Mouse (Mus musculus): ENCODE measurements at regions not wholly inside any gene's neighbourhood (a gene's known extent, or its start where the extent isn't known, plus 50 kb on each side); places are given as distances from the start of the nearest gene placed in this dataset.

- DNase-seq (ENCODE audit: low spot score), result no peak
Measured at GRCm38 (mm10) chr1:187413881-187414280, 194.7 kb upstream of the Esrrg start.

GRCm38 (mm10) chr1:187418186-187419140, 190.1 kb upstream of the Esrrg start:
- no peak for DNase-seq (ENCODE audit: low spot score)

- DNase-seq (ENCODE audit: low spot score), result no peak
Measured at GRCm38 (mm10) chr1:187428536-187429215, 179.9 kb upstream of the Esrrg start.

DNA sequence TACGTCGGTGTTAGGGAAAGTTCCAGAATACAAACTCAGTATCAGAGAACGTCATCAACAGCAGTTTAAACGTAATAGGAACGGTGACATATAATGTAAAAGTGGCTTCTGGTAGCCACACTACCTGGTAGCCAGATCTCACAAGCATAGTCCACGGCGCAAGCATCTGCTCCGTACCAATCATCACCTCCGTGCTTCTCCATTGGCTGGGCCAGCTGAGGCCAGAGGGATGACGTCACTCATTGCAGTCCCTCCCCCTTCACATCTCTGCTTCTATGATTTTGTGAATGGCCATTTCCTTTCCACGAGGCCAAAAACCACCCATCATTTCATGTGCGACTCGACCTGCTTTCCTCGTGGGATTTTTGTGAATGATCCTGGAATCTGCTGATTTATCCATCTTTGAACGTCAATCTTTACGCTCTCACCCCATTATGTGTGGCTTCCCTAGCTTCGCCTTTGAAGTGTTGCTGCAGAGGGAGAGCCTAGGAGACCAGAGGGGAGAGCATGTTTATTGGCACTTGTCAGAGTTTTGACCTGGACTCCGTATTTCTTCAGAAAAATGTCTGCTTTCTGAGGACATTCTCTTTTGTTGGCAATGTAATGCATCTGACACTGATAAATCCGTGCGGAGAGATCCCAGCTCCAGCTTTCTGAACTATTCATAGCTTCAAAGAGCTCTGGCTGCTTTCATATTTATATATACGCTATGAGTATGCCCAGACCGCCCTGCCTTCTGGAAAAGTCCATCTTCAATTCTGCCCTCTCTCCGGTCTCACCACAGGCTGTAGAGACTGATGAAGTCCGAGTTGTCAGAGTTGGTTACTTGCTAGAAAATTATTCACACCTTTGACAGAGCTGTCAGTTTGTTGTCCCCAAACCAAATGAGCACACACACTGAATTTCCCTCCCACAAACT, 174.6 kb upstream of the Esrrg start:
- no peak for DNase-seq (ENCODE audit: low spot score)

- peak; percentile 91 for DNase-seq (ENCODE audit: low spot score)
Measured at GRCm38 (mm10) chr1:187439170-187439914, 169.2 kb upstream of the Esrrg start.

- DNase-seq (ENCODE audit: low spot score), result no peak
Measured at GRCm38 (mm10) chr1:187441668-187442193, 166.9 kb upstream of the Esrrg start.

- DNase-seq (ENCODE audit: low spot score), result no peak
Measured at GRCm38 (mm10) chr1:187446511-187446910, 162.1 kb upstream of the Esrrg start.

GRCm38 (mm10) chr1:187448173-187448572, 160.4 kb upstream of the Esrrg start:
- peak; percentile 87 for DNase-seq (ENCODE audit: low spot score)

DNA sequence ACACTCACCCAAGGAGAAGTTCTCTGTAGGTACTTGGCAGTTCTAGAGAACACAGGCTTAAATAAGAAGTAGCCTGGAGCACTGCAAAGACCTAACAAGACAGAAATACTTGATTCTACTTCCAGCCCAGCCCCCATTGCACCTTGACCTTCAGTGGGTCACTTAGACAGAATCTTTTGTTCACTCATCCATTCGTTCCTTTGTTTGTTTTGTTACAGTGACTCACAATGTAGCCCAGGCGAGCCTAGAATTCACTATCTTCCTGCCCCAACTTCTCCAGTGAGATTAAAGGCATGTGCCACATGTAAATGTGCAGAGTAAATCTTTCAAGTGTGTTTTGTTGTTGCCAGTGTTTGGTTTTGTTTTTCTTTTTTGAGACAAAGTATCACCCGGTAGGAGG, 158.5 kb upstream of the Esrrg start:
- DNase-seq (ENCODE audit: low spot score), result no peak

GRCm38 (mm10) chr1:187452189-187452588, 156.4 kb upstream of the Esrrg start:
- peak; percentile 57 for DNase-seq (ENCODE audit: low spot score)

DNA sequence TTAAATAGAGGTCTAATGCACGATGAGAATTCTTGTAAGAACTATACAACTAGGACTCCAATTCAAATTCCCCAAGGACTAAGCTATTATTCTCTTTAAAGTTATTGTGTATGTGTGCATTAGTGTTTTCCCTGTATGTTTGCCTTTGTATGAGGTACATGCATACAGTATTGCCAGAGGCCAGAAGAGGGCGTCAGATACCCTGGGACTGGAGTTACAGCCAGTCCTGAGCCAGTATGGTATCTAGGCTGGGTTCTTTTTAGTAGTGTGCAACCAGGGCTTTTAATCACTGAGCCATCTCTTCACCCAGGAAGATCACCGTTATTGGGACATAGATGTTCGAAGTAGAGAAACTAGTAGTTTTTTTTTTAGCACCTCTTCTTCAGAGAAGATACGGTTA, 154.2 kb upstream of the Esrrg start:
- no peak for DNase-seq (ENCODE audit: low spot score)

GRCm38 (mm10) chr1:187484821-187485220, 123.8 kb upstream of the Esrrg start:
- no peak for DNase-seq (ENCODE audit: low spot score)

GRCm38 (mm10) chr1:187487948-187488690, 120.5 kb upstream of the Esrrg start:
- DNase-seq (ENCODE audit: low spot score), result no peak

DNA sequence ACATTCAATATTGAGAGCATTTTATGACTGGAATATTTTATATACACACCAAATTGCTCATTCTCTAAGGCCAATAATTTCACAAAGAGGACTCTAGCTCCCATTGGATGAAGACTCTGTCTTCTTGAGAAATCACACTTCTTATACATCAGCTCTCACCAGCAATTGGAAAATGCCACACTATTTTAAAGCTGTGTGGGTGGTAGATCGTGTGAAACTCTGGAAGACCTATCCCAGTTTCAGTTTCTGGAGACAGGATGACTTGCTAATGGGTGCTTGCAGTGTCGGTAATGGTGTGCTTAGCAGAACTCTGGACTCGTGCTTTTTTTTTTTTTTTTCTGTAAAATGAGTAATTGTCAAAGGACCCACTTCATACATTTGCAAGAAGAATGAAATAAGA, 119.1 kb upstream of the Esrrg start:
- no peak for DNase-seq (ENCODE audit: low spot score)

GRCm38 (mm10) chr1:187505368-187505767, 103.2 kb upstream of the Esrrg start:
- no peak for DNase-seq (ENCODE audit: low spot score)

DNA sequence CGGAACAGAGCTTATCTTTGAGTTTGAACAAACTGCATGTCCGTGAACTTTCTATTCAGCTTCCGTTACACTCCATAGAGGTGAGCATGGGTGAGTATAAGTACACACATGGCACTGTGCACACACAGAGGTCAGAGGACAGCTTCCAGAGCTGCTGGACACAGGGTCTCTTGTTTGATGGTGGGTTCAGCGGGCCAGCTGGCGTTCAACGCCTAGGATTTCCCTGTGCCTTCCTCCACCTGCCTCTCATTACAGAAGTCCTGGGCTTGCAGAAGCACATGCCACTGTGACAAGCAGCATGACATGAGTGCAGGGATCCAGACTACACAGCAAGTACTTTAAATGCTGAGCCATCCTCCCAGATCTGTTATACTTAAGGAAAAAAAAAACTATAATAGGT, 101.4 kb upstream of the Esrrg start:
- DNase-seq (ENCODE audit: low spot score), result no peak

- DNase-seq (ENCODE audit: low spot score), result no peak
Measured at GRCm38 (mm10) chr1:187531349-187531922, 77.2 kb upstream of the Esrrg start.

- no peak for DNase-seq (ENCODE audit: low spot score)
Measured at GRCm38 (mm10) chr1:187536263-187536662, 72.3 kb upstream of the Esrrg start.

GRCm38 (mm10) chr1:187556718-187557117, 51.9 kb upstream of the Esrrg start:
- no peak for DNase-seq (ENCODE audit: low spot score)

Data from retina, embryonic 14.5 days (tissue).